In genomic region chr1:133321267-133321925, GRCm38 (mm10) we compare ENCODE assay signal across 23 mouse cellular contexts. TPM values are rescaled to one million over a fixed set of nuclear protein-coding genes. Genes with fewer than 3 reads are reported as not detected.
DNase-seq lines count a peak whose midpoint lies in the region; ATAC-seq lines count a peak whose summit lies in the region.
"Had no signal": no experiment of that assay in that cellular context is flagged by ENCODE, and none has a peak within 500 bp of the region (broad histone marks: within the 10 kb centered on the region; RNA-seq: fewer than 3 reads in every experiment).

Gene Kiss1 (plus strand): TSS chr1:133321875.

- no peaks in the 10 kb centered on the region for H3K27me3 ChIP-seq in forebrain, embryonic 13.5 days
- H3K27me3 ChIP-seq in forebrain, embryonic 12.5 days, result peaks cover 4% of the 10 kb centered on the region; the same call in 1 of the 2 replicates
- H3K27me3 ChIP-seq in lung, embryonic 15.5 days, result no peaks in the 10 kb centered on the region

- no peaks in the 10 kb centered on the region for H3K36me3 ChIP-seq in forebrain, embryonic 13.5 days (ENCODE audit: poor library complexity, severe bottlenecking)
- no peaks in the 10 kb centered on the region for H3K36me3 ChIP-seq in forebrain, embryonic 12.5 days (replicated peaks)
- H3K36me3 ChIP-seq in lung, embryonic 15.5 days, result no peaks in the 10 kb centered on the region
- H3K36me3 ChIP-seq: liver, embryonic 12.5 days had no signal

- peak; percentile 75; the same call in 1 of the 2 replicates for ATAC-seq in forebrain, embryonic 13.5 days
- no peak for ATAC-seq in forebrain, embryonic 12.5 days (ENCODE audit: low FRiP score)
- 0 out of 2 replicates have a peak, but pooled peaks have one; percentile 43 for ATAC-seq in lung, embryonic 15.5 days (ENCODE audit: borderline replicate concordance, extremely low read depth, low FRiP score, low TSS enrichment)
- ATAC-seq: activated CD4-positive, CD25-positive, alpha-beta regulatory T cell, adult 4 months; liver, embryonic 12.5 days had no signal

- H3K9ac ChIP-seq in forebrain, embryonic 13.5 days, result no peak within 1 kb of the TSS
- no peak within 1 kb of the TSS for H3K9ac ChIP-seq in forebrain, embryonic 12.5 days
- H3K9ac ChIP-seq in lung, embryonic 15.5 days, result no peak within 1 kb of the TSS
- H3K9ac ChIP-seq: liver, embryonic 12.5 days had no signal

- no peak within 1 kb of the TSS for H3K4me3 ChIP-seq in forebrain, embryonic 13.5 days
- H3K4me3 ChIP-seq in forebrain, embryonic 12.5 days (replicated peaks), result no peak within 1 kb of the TSS
- no peak within 1 kb of the TSS for H3K4me3 ChIP-seq in lung, embryonic 15.5 days
- H3K4me3 ChIP-seq: liver, embryonic 12.5 days had no signal

- no peak within 1 kb of the TSS for H3K4me2 ChIP-seq in forebrain, embryonic 13.5 days
- H3K4me2 ChIP-seq in forebrain, embryonic 12.5 days, result no peak within 1 kb of the TSS
- H3K4me2 ChIP-seq in lung, embryonic 15.5 days, result no peak within 1 kb of the TSS
- H3K4me2 ChIP-seq: heart, embryonic 11.5 days; liver, embryonic 12.5 days had no signal

- H3K4me1 ChIP-seq in forebrain, embryonic 13.5 days, result no peaks in the 10 kb centered on the region; the same call in none of the 2 replicates
- no peaks in the 10 kb centered on the region for H3K4me1 ChIP-seq in forebrain, embryonic 12.5 days
- H3K4me1 ChIP-seq in lung, embryonic 15.5 days, result peaks cover 23% of the 10 kb centered on the region
- H3K4me1 ChIP-seq: liver, embryonic 12.5 days had no signal

- DNase-seq in layer of hippocampus, adult 8-10 months (ENCODE audit: low spot score in 2 of 2), result peak; percentile 41
- DNase-seq in layer of hippocampus, adult 9-10 months (ENCODE audit: low spot score), result no peak
- DNase-seq in brain, adult 2 months (ENCODE audit: low read depth, low spot score), result peak; percentile 68
- DNase-seq in gastrocnemius, adult 18-20 months (ENCODE audit: low spot score), result no peak
- DNase-seq in thymus, postnatal 4 days, result no peak
- DNase-seq: cerebellum, postnatal 36 days; gastrocnemius, postnatal 25 days; right cerebral cortex, postnatal 25 days; thymus, adult 18-20 months had no signal

- peaks cover 9% of the 10 kb centered on the region for H3K9me3 ChIP-seq in forebrain, embryonic 13.5 days (replicated peaks)
- H3K9me3 ChIP-seq in forebrain, embryonic 12.5 days, result no peaks in the 10 kb centered on the region
- H3K9me3 ChIP-seq in lung, embryonic 15.5 days, result no peaks in the 10 kb centered on the region

- H3K27ac ChIP-seq in forebrain, embryonic 13.5 days, result no peak within 1 kb of the TSS
- H3K27ac ChIP-seq in forebrain, embryonic 12.5 days, result no peak within 1 kb of the TSS
- no peak within 1 kb of the TSS; the same call in 1 of the 2 replicates for H3K27ac ChIP-seq in lung, embryonic 15.5 days
- H3K27ac ChIP-seq: liver, embryonic 12.5 days had no signal

- WGBS in forebrain, embryonic 13.5 days, result 74% methylated on average over 13 of the region's 13 CpGs
- WGBS in forebrain, embryonic 12.5 days, result 81% methylated on average over 13 of the region's 13 CpGs
- 66% methylated on average over 13 of the region's 13 CpGs for WGBS in lung, embryonic 15.5 days

RNA-seq across cellular contexts. Expression of gene Kiss1, which starts in this region (rescaled TPM):
- polyA plus RNA-seq in forebrain, embryonic 13.5 days (2015; fragmentation: Nextera tagmentation; extraction: Ambion mirVana), result not detected in 2 replicates
- polyA plus RNA-seq in forebrain, embryonic 12.5 days (2016; fragmentation: Nextera tagmentation; extraction: Ambion mirVana), result not detected in 2 replicates
- total RNA-seq in layer of hippocampus, adult 8-10 months (2022), result not detected
- polyA plus RNA-seq in lung, embryonic 15.5 days (2015; fragmentation: Nextera tagmentation; extraction: Ambion mirVana), result 7.7 and 8.3 TPM in 2 replicates
- not detected for total RNA-seq in gastrocnemius, adult 18-20 months (2021)
- total RNA-seq: gastrocnemius, postnatal 25 days; heart, postnatal 25 days; layer of hippocampus, postnatal 25 days; left cerebral cortex, postnatal 36 days; megakaryocyte progenitor cell, adult 5-6 weeks; neutrophil, adult 5-6 weeks had no signal
- polyA plus RNA-seq: activated CD4-positive, CD25-positive, alpha-beta regulatory T cell, adult 4 months; embryonic facial prominence, embryonic 11.5 days; heart, embryonic 11.5 days; intestine, embryonic 14.5 days; kidney, embryonic 16.5 days; liver, embryonic 12.5 days had no signal

Comparison
In these comparisons a context has a peak if more than half of its experiments do, and no peak if none do; other contexts are left out.
1. Peak in ATAC-seq in forebrain, embryonic 13.5 days; RNA of the gene not detected or under 1 TPM.
2. Peak in DNase-seq in layer of hippocampus, adult 8-10 months; RNA of the gene not detected or under 1 TPM.